Mouse (Mus musculus): ENCODE data around the gene Nsd2.

- peak; percentile 15; the same call in 1 of the 2 replicates for TF ChIP-seq POLR2A (IDR thresholded peaks at IDR 0.05; ENCODE audit: borderline replicate concordance, control insufficient read depth, low read depth, low read length)
- TF ChIP-seq CTCF (IDR thresholded peaks at IDR 0.05; ENCODE audit: control insufficient read depth, insufficient read depth, low read length), result no peak
Measured at GRCm38 (mm10) chr5:33895116-33895515, 74.6 kb downstream of the Nsd2 start.

Data from bone marrow, adult 2 months (tissue).